8 mouse cellular contexts compared by ENCODE assay signal in genomic region chr11:78159096-78159495, GRCm38 (mm10). TPM values are rescaled to one million over a fixed set of nuclear protein-coding genes. Genes with fewer than 3 reads are reported as not detected.
DNase-seq lines count a peak whose midpoint lies in the region; ATAC-seq and TF ChIP-seq lines count a peak whose summit lies in the region.

No protein-coding gene starts in this region.

- H3K9me3 ChIP-seq in hindbrain, postnatal 0 days (ENCODE audit: low read length) = no peaks in the 10 kb centered on the region

- H3K27ac ChIP-seq in hindbrain, postnatal 0 days = no peak overlapping the region
- no peak overlapping the region for H3K27ac ChIP-seq in left cerebral cortex, adult 2 months

- H3K36me3 ChIP-seq in hindbrain, postnatal 0 days (ENCODE audit: insufficient read depth, low read length) = peaks cover 53% of the 10 kb centered on the region

- TF ChIP-seq CTCF in hindbrain, postnatal 0 days (IDR thresholded peaks at IDR 0.05; ENCODE audit: low read depth) = peak; percentile 99
- TF ChIP-seq CTCF in left cerebral cortex, adult 2 months (IDR thresholded peaks at IDR 0.05) = peak; percentile 99

- WGBS in hindbrain, postnatal 0 days = 29% methylated on average over 2 of the region's 2 CpGs

- no peaks in the 10 kb centered on the region for H3K27me3 ChIP-seq in hindbrain, postnatal 0 days (ENCODE audit: insufficient read depth, low read length)

- no peak overlapping the region for H3K9ac ChIP-seq in hindbrain, postnatal 0 days (replicated peaks; ENCODE audit: low read length)

- H3K4me3 ChIP-seq in hindbrain, postnatal 0 days (ENCODE audit: low read length) = no peak overlapping the region
- no peak overlapping the region for H3K4me3 ChIP-seq in left cerebral cortex, adult 2 months

- intact Hi-C loops in left cerebral cortex, adult 2 months (cut with DNase I) = loop anchor here (2.0 kb wide), 1 partner anchor 18 kb away; the partner anchor contains the start of genes Nek8 and Tlcd1

- no peak overlapping the region for H3K4me2 ChIP-seq in hindbrain, postnatal 0 days (ENCODE audit: low read depth, low read length)

- peak; percentile 63 for ATAC-seq in hindbrain, postnatal 0 days
- ATAC-seq in megakaryocyte progenitor cell, adult 5-6 weeks (replicated peaks; ENCODE audit: poor library complexity) = peak; percentile 99

- H3K4me1 ChIP-seq in hindbrain, postnatal 0 days (ENCODE audit: insufficient read depth, low read length) = peaks cover 16% of the 10 kb centered on the region

- DNase-seq in R1 (ENCODE audit: low read depth, low spot score) = peak; percentile 95
- DNase-seq in cerebellum, postnatal 10 days = peak; percentile 90 to 94
- DNase-seq in gastrocnemius, adult 18-20 months (ENCODE audit: low spot score) = peak; percentile 85
- DNase-seq in hindbrain, postnatal 0 days (ENCODE audit: low spot score) = peak; percentile 92
- DNase-seq in left cerebral cortex, adult 2 months (ENCODE audit: extremely low spot score in 1 of 2, low spot score in 2 of 2) = peak; percentile 65 to 79
- peak; percentile 84 for DNase-seq in right cerebral cortex, postnatal 10 days (ENCODE audit: low spot score in 2 of 2)
- DNase-seq in yolk sac, embryonic 10.5 days (ENCODE audit: low spot score) = peak; percentile 79

RNA-seq across cellular contexts. Expression of gene Traf4, which starts 6.3 kb away (rescaled TPM):
- total RNA-seq in gastrocnemius, adult 18-20 months (2021) = 1 to 10 TPM; 2.0 to 2.2 TPM
- total RNA-seq in hindbrain, postnatal 0 days (2014; rRNA removed) = 124 and 130 TPM in 2 replicates
- 79.5 and 88.7 TPM in 2 replicates for polyA plus RNA-seq in hindbrain, postnatal 0 days (2015; fragmentation: Nextera tagmentation; extraction: Ambion mirVana)
- 10 to 100 TPM; 10.5 to 10.6 TPM for total RNA-seq in left cerebral cortex, adult 2 months (2021)
- 4.7 TPM in 2 replicates for total RNA-seq in megakaryocyte progenitor cell, adult 5-6 weeks (2015)
- 2.5 and 3.2 TPM in 2 replicates for total RNA-seq in megakaryocyte progenitor cell, adult 5-6 weeks (2017)

RNA-seq across cellular contexts. Expression of gene Nek8, which starts 17.4 kb away (rescaled TPM):
- under 1 TPM; 0.37 to 0.50 TPM for total RNA-seq in gastrocnemius, adult 18-20 months (2021)
- total RNA-seq in hindbrain, postnatal 0 days (2014; rRNA removed) = 7.6 and 11.8 TPM in 2 replicates
- polyA plus RNA-seq in hindbrain, postnatal 0 days (2015; fragmentation: Nextera tagmentation; extraction: Ambion mirVana) = 7.3 and 7.7 TPM in 2 replicates
- 1 to 10 TPM; 3.0 to 3.1 TPM for total RNA-seq in left cerebral cortex, adult 2 months (2021)
- 4.4 and 7.8 TPM in 2 replicates for total RNA-seq in megakaryocyte progenitor cell, adult 5-6 weeks (2015)
- total RNA-seq in megakaryocyte progenitor cell, adult 5-6 weeks (2017) = 3.4 and 6.0 TPM in 2 replicates

RNA-seq across cellular contexts. Expression of gene Tlcd1, which starts 17.4 kb away (rescaled TPM):
- 1 to 10 TPM; 1.5 to 2.2 TPM for total RNA-seq in gastrocnemius, adult 18-20 months (2021)
- 37.5 and 46.1 TPM in 2 replicates for total RNA-seq in hindbrain, postnatal 0 days (2014; rRNA removed)
- polyA plus RNA-seq in hindbrain, postnatal 0 days (2015; fragmentation: Nextera tagmentation; extraction: Ambion mirVana) = 36.8 and 42.6 TPM in 2 replicates
- total RNA-seq in left cerebral cortex, adult 2 months (2021) = 10 to 100 TPM; 24.4 to 27.7 TPM
- total RNA-seq in megakaryocyte progenitor cell, adult 5-6 weeks (2015) = 4.0 and 6.3 TPM in 2 replicates
- 3.5 TPM in 2 replicates for total RNA-seq in megakaryocyte progenitor cell, adult 5-6 weeks (2017)

RNA-seq across cellular contexts. Expression of gene Rpl23a, which starts 24.3 kb away (rescaled TPM):
- total RNA-seq in gastrocnemius, adult 18-20 months (2021) = 100 to 1,000 TPM; 845 to 889 TPM
- 418 and 469 TPM in 2 replicates for total RNA-seq in hindbrain, postnatal 0 days (2014; rRNA removed)
- polyA plus RNA-seq in hindbrain, postnatal 0 days (2015; fragmentation: Nextera tagmentation; extraction: Ambion mirVana) = 906 and 915 TPM in 2 replicates
- total RNA-seq in left cerebral cortex, adult 2 months (2021) = 100 to 1,000 TPM; 647 to 724 TPM
- total RNA-seq in megakaryocyte progenitor cell, adult 5-6 weeks (2015) = 3,991 and 4,341 TPM in 2 replicates
- 2,958 and 3,443 TPM in 2 replicates for total RNA-seq in megakaryocyte progenitor cell, adult 5-6 weeks (2017)

RNA-seq across cellular contexts. Expression of gene Rab34, which starts 29.1 kb away (rescaled TPM):
- 1 to 10 TPM; 2.5 to 3.5 TPM for total RNA-seq in gastrocnemius, adult 18-20 months (2021)
- 85.6 and 96.4 TPM in 2 replicates for total RNA-seq in hindbrain, postnatal 0 days (2014; rRNA removed)
- 63.5 and 76.2 TPM in 2 replicates for polyA plus RNA-seq in hindbrain, postnatal 0 days (2015; fragmentation: Nextera tagmentation; extraction: Ambion mirVana)
- total RNA-seq in left cerebral cortex, adult 2 months (2021) = 10 to 100 TPM; 19.0 to 19.7 TPM
- total RNA-seq in megakaryocyte progenitor cell, adult 5-6 weeks (2015) = 1.3 and 1.5 TPM in 2 replicates
- 1.3 and 2.4 TPM in 2 replicates for total RNA-seq in megakaryocyte progenitor cell, adult 5-6 weeks (2017)

Comparison
In these comparisons a context has a peak if more than half of its experiments do, and no peak if none do; other contexts are left out.
1. RNA of gene Traf4, which starts 6.3 kb away (total RNA-seq): 124 to 130 TPM in hindbrain, postnatal 0 days; 10.5 to 10.6 TPM in left cerebral cortex, adult 2 months, 2.5 to 4.7 TPM in megakaryocyte progenitor cell, adult 5-6 weeks and 2.0 to 2.2 TPM in gastrocnemius, adult 18-20 months; every median in the first group is over 10 times any median in the second.
2. Peak in every context shown above with its lines, with median percentiles within 50 percentile points of each other: DNase-seq.